Mouse (Mus musculus) CD4-positive naive resting alpha-beta T cell, adult 57 days (primary cell): Measurements from ENCODE around the gene Cd200r3. TPM values are rescaled to one million over a fixed set of nuclear protein-coding genes. Genes with fewer than 3 reads are reported as not detected.

Experiments
- total RNA-seq: library from RNA; stranded (reverse); gene quantifications from one replicate; pipeline ENCODE4 v1.2.4, GENCODE M21; 2023

Cd200r3 gene
- total RNA-seq: 3.0 TPM

GRCm38 (mm10) chr16:44943468-44943867 is at the start of gene Cd200r3:
Cd200r3 (plus strand) TSS chr16:44943678.

Other genes with a start within 250 kb of the Cd200r3 start
- gene Nepro, start 219.4 kb upstream of the Cd200r3 start, total RNA-seq: 25.0 TPM
- 11.8 TPM for gene Gtpbp8, start 197.3 kb upstream of the Cd200r3 start, total RNA-seq
- 9.0 TPM for gene Cd200r1, start 177.9 kb upstream of the Cd200r3 start, total RNA-seq
- 0.65 TPM for gene Cd200r4, start 131.9 kb upstream of the Cd200r3 start, total RNA-seq
- gene Cd200r2, start 76.6 kb upstream of the Cd200r3 start, total RNA-seq: not detected
- gene Ccdc80, start 149.7 kb downstream of the Cd200r3 start, total RNA-seq: 1.7 TPM
- 26.9 TPM for gene Slc35a5, start 215.0 kb downstream of the Cd200r3 start, total RNA-seq
- gene Atg3, start 215.1 kb downstream of the Cd200r3 start, total RNA-seq: 51.1 TPM